Mouse (Mus musculus) stomach, embryonic 15.5 days (tissue): ENCODE results near the gene Med16. TPM values are rescaled to one million over a fixed set of nuclear protein-coding genes. Genes with fewer than 3 reads are reported as not detected.

Experiments used
- ATAC-seq: fragments of 200-750 bp; cut with Nextera tagmentation; 2 replicates; pipeline ENCODE4 v1.8.0; 2017; ENCODE audit warnings: low read depth, moderate number of reproducible peaks, moderate TSS enrichment; ENCODE audit not compliant: insufficient read depth, low FRiP score
- H3K27ac ChIP-seq: fragments of 300-500 bp; sonication (generic); 2 replicates; pipeline ENCODE4 v1.5.1; 2015; ENCODE audit warnings: mild to moderate bottlenecking, inconsistent platforms
- H3K27me3 ChIP-seq: fragments of 300-500 bp; sonication (generic); replicated peaks from 2 replicates; pipeline ENCODE4 v1.6.1; 2015; ENCODE audit warnings: inconsistent platforms
- H3K36me3 ChIP-seq: fragments of 300-500 bp; sonication (generic); 2 replicates; pipeline ENCODE4 v1.6.1; 2015; ENCODE audit warnings: inconsistent platforms
- H3K4me1 ChIP-seq: fragments of 300-500 bp; sonication (generic); 2 replicates; pipeline ENCODE4 v1.6.1; 2015; ENCODE audit warnings: inconsistent platforms
- H3K4me2 ChIP-seq: fragments of 300-500 bp; sonication (generic); 2 replicates; pipeline ENCODE4 v1.6.1; 2015; ENCODE audit warnings: mild to moderate bottlenecking, inconsistent platforms
- H3K4me3 ChIP-seq: fragments of 300-500 bp; sonication (generic); replicated peaks from 2 replicates; pipeline ENCODE4 v1.5.1; 2015; ENCODE audit warnings: inconsistent platforms
- H3K9ac ChIP-seq: fragments of 300-500 bp; sonication (generic); 2 replicates; pipeline ENCODE4 v1.6.1; 2015; ENCODE audit warnings: inconsistent platforms
- H3K9me3 ChIP-seq: fragments of 300-500 bp; sonication (generic); 2 replicates; pipeline ENCODE4 v1.6.1; 2016; ENCODE audit warnings: inconsistent platforms
- WGBS: fragments of 180-500 bp; shearing (Covaris S2); methylation state at CpG from one replicate; pipeline ENCODE4 v1.1.7; 2015; 5-methylcytosine and 5-hydroxymethylcytosine counted together
- polyA plus RNA-seq: library from polyadenylated mRNA; unstranded; fragments of >200 nt; fragmentation: Nextera tagmentation; extraction: Ambion mirVana; gene quantifications from 2 replicates; pipeline ENCODE4 v1.2.1, GENCODE M21; 2015

Med16 gene
- polyA plus RNA-seq, 1 experiment from 2014 or later: 43.6 TPM

- Histone ChIP-seq H3K9ac (peak overlapping the region; percentile 69), H3K27me3 (no peaks in the 10 kb centered on the region), H3K4me3 (peak overlapping the region; percentile 70), H3K4me2 (peak overlapping the region; percentile 99), H3K27ac (0 out of 2 replicates have a peak overlapping the region, but pooled peaks have one; percentile 40), H3K9me3 (no peaks in the 10 kb centered on the region), H3K4me1 (peaks cover 23% of the 10 kb centered on the region; the same call in 1 of the 2 replicates), H3K36me3 (no peaks in the 10 kb centered on the region)
- no peak for ATAC-seq
- 2% methylated on average over 26 of the region's 26 CpGs for WGBS
These were observed 34.9 kb downstream of the Med16 start for GRCm38 (mm10) chr10:79873715-79874289.

- H3K9ac ChIP-seq: no peak overlapping the region
- WGBS: 13% methylated on average over 6 of the region's 6 CpGs
- H3K36me3 ChIP-seq: no peaks in the 10 kb centered on the region
- ATAC-seq: no peak
- peaks cover 23% of the 10 kb centered on the region; the same call in 1 of the 2 replicates for H3K4me1 ChIP-seq
- peak overlapping the region; percentile 70 for H3K4me3 ChIP-seq
- H3K27ac ChIP-seq: no peak overlapping the region
- H3K9me3 ChIP-seq: no peaks in the 10 kb centered on the region
- H3K27me3 ChIP-seq: no peaks in the 10 kb centered on the region
- peak overlapping the region; percentile 99 for H3K4me2 ChIP-seq
These were observed 35.4 kb downstream of the Med16 start for GRCm38 (mm10) chr10:79873313-79873712.

DNA sequence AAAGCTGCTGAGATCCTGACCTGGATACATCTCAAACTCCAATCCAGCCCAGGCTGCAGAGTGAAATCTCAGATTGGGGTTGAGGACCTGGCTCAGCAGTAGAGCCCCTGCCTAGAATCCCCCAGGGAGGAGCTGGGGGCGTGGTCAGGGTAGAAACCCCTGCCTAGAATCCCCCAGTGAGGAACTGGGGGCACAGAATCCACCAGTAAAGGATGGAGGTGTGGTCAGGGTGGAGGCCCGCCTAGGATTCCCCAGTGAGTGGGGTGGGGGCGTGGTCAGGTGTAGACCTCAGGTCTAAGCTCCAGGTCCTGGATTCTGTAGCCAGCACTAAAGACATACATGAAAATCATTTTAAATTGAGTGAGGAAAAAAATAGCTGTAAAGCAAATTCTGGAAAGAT, 35.9 kb downstream of the Med16 start:
- no peak overlapping the region for H3K27ac ChIP-seq
- 47% methylated on average over 3 of the region's 3 CpGs for WGBS
- no peaks in the 10 kb centered on the region for H3K36me3 ChIP-seq

GRCm38 (mm10) chr10:79871845-79872244, 36.9 kb downstream of the Med16 start:
- H3K27me3 ChIP-seq: no peaks in the 10 kb centered on the region
- no peak overlapping the region for H3K9ac ChIP-seq
- H3K4me1 ChIP-seq: peaks cover 14% of the 10 kb centered on the region; the same call in 1 of the 2 replicates
- H3K9me3 ChIP-seq: no peaks in the 10 kb centered on the region
- H3K27ac ChIP-seq: no peak overlapping the region
- H3K36me3 ChIP-seq: no peaks in the 10 kb centered on the region
- ATAC-seq: no peak
- H3K4me3 ChIP-seq: no peak overlapping the region
- 87% methylated on average over 8 of the region's 8 CpGs for WGBS
- H3K4me2 ChIP-seq: no peak overlapping the region

More for the DNA sequence above, 35.9 kb downstream of the Med16 start:
- Histone ChIP-seq H3K4me3 (no peak overlapping the region), H3K4me2 (peak overlapping the region; percentile 99), H3K9me3 (no peaks in the 10 kb centered on the region), H3K9ac (no peak overlapping the region), H3K27me3 (no peaks in the 10 kb centered on the region), H3K4me1 (peaks cover 23% of the 10 kb centered on the region; the same call in 1 of the 2 replicates)
- no peak for ATAC-seq

DNA sequence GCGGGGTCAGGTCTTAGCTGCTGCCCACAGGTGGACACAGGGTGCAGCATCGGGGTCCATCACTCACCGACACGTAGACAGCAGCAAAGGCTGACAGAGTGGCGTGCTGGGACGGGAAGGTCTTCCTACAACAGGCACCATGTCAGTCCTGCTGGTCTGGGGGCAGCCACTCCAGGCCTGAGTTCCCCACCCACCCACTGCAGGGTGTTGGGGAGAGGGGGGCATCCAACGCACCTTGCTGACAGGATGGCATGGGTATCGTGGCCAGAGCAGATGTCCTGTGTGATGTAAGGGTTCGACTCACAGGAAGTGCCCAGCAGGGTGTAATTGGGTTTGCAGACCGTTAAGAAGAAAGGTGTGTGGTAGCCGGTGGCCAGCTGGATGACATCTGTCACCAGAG, 42.1 kb downstream of the Med16 start:
- no peak; the same call in 1 of the 2 replicates for ATAC-seq
- 72% methylated on average over 11 of the region's 11 CpGs for WGBS
- H3K36me3 ChIP-seq: peaks cover 33% of the 10 kb centered on the region

GRCm38 (mm10) chr10:79865801-79866295, 42.9 kb downstream of the Med16 start:
- H3K4me2 ChIP-seq: no peak overlapping the region
- no peak overlapping the region for H3K9ac ChIP-seq
- H3K9me3 ChIP-seq: no peaks in the 10 kb centered on the region
- H3K27ac ChIP-seq: no peak overlapping the region; the same call in 1 of the 2 replicates
- peaks cover 41% of the 10 kb centered on the region for H3K36me3 ChIP-seq
- H3K4me3 ChIP-seq: no peak overlapping the region
- WGBS: 65% methylated on average over 19 of the region's 19 CpGs
- ATAC-seq: no peak
- no peaks in the 10 kb centered on the region for H3K27me3 ChIP-seq
- peaks cover 4% of the 10 kb centered on the region; the same call in 1 of the 2 replicates for H3K4me1 ChIP-seq

More for the DNA sequence above, 42.1 kb downstream of the Med16 start:
- no peak overlapping the region for H3K4me2 ChIP-seq
- no peak overlapping the region for H3K4me3 ChIP-seq
- peaks cover 3% of the 10 kb centered on the region; the same call in 1 of the 2 replicates for H3K4me1 ChIP-seq
- no peak overlapping the region for H3K27ac ChIP-seq
- H3K9me3 ChIP-seq: no peaks in the 10 kb centered on the region
- no peak overlapping the region for H3K9ac ChIP-seq
- no peaks in the 10 kb centered on the region for H3K27me3 ChIP-seq

DNA sequence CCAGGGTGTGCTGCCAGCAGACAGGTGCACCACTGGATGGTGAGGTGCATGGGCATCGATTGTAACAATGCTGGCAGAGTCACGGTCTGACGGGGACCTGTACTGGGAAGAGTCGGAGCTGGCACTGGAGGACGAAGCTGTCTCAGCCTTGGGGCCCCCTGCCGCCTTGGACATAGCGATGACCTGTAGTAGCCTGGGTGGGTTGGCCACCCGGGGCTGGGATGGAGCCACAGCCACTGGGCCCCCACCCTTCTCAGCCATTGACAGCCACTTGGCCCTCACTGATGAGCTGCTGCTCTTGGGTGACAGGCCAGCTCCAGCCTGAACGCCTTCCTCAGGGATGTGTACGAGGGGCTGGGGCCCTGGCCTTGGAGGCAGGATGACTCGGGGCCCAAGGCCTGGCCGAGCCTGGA, 43.5 kb downstream of the Med16 start:
- H3K9ac ChIP-seq: no peak overlapping the region
- no peaks in the 10 kb centered on the region for H3K9me3 ChIP-seq
- ATAC-seq: 0 out of 2 replicates have a peak, but pooled peaks have one; percentile 7
- H3K27ac ChIP-seq: no peak overlapping the region; the same call in 1 of the 2 replicates
- no peaks in the 10 kb centered on the region for H3K27me3 ChIP-seq
- H3K4me3 ChIP-seq: no peak overlapping the region
- H3K4me1 ChIP-seq: peaks cover 10% of the 10 kb centered on the region; the same call in 1 of the 2 replicates
- H3K4me2 ChIP-seq: no peak overlapping the region
- H3K36me3 ChIP-seq: peaks cover 47% of the 10 kb centered on the region
- WGBS: 53% methylated on average over 12 of the region's 12 CpGs

GRCm38 (mm10) chr10:79864351-79865188, 44.2 kb downstream of the Med16 start:
- Histone ChIP-seq H3K27ac (no peak overlapping the region), H3K4me2 (no peak overlapping the region), H3K9me3 (no peaks in the 10 kb centered on the region), H3K9ac (no peak overlapping the region), H3K4me1 (peaks cover 10% of the 10 kb centered on the region; the same call in 1 of the 2 replicates), H3K4me3 (no peak overlapping the region), H3K36me3 (peaks cover 54% of the 10 kb centered on the region), H3K27me3 (no peaks in the 10 kb centered on the region)
- 47% methylated on average over 10 of the region's 10 CpGs for WGBS
- no peak for ATAC-seq

GRCm38 (mm10) chr10:79862925-79863324, 45.8 kb downstream of the Med16 start:
- ATAC-seq: no peak
- Histone ChIP-seq H3K4me3 (no peak overlapping the region), H3K4me1 (peaks cover 25% of the 10 kb centered on the region)

GRCm38 (mm10) chr10:79862049-79862788, 46.5 kb downstream of the Med16 start:
- no peak for ATAC-seq
- H3K36me3 ChIP-seq: peaks cover 64% of the 10 kb centered on the region
- no peak overlapping the region for H3K4me2 ChIP-seq
- no peaks in the 10 kb centered on the region for H3K27me3 ChIP-seq
- H3K9ac ChIP-seq: no peak overlapping the region
- H3K4me3 ChIP-seq: no peak overlapping the region
- H3K9me3 ChIP-seq: no peaks in the 10 kb centered on the region
- WGBS: 86% methylated on average over 23 of the region's 23 CpGs
- no peak overlapping the region for H3K27ac ChIP-seq
- peaks cover 32% of the 10 kb centered on the region for H3K4me1 ChIP-seq

More at GRCm38 (mm10) chr10:79862925-79863324, 45.8 kb downstream of the Med16 start:
- no peaks in the 10 kb centered on the region for H3K27me3 ChIP-seq
- H3K9ac ChIP-seq: no peak overlapping the region
- peaks cover 64% of the 10 kb centered on the region for H3K36me3 ChIP-seq
- H3K4me2 ChIP-seq: no peak overlapping the region
- no peak overlapping the region for H3K27ac ChIP-seq
- H3K9me3 ChIP-seq: no peaks in the 10 kb centered on the region
- 61% methylated on average over 10 of the region's 10 CpGs for WGBS

- ATAC-seq: no peak
- Histone ChIP-seq H3K9ac (no peak overlapping the region), H3K27me3 (no peaks in the 10 kb centered on the region), H3K4me1 (peaks cover 40% of the 10 kb centered on the region), H3K27ac (no peak overlapping the region), H3K4me2 (no peak overlapping the region), H3K36me3 (peaks cover 64% of the 10 kb centered on the region), H3K4me3 (no peak overlapping the region), H3K9me3 (no peaks in the 10 kb centered on the region)
- 71% methylated on average over 25 of the region's 25 CpGs for WGBS
These were observed 47.3 kb downstream of the Med16 start for GRCm38 (mm10) chr10:79861230-79862048.
